8 mouse cellular contexts compared by ENCODE assay signal in the genomic region with DNA sequence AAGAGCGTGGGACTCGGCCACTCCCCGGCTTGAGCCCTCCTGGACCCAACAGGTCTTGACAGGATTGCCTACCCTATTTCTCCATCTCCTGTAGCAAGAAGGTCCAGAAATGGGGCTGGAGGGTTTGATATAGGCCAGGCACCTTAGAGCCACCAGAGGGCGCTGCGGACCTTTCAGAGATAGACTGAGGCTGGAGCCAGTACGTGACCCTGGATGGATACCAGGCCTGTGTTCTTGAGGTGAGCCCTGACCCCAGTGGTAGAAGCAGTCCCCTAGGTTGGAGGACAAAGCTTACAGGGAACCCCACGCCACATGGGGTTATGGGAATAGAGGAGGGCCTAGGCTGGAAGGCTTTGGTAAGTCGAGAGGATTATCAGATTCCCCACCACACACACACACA. TPM values are rescaled to one million over a fixed set of nuclear protein-coding genes. Genes with fewer than 3 reads are reported as not detected.
DNase-seq lines count a peak whose midpoint lies in the region; ATAC-seq lines count a peak whose summit lies in the region.

No protein-coding gene starts in this region.

- 16% methylated on average over 8 of the region's 8 CpGs for WGBS in liver, embryonic 11.5 days
- 15% methylated on average over 8 of the region's 8 CpGs for WGBS in stomach, embryonic 16.5 days

- ATAC-seq in frontal cortex, adult (ENCODE audit: low TSS enrichment) = no peak
- ATAC-seq in common myeloid progenitor, adult 5-6 weeks (replicated peaks; ENCODE audit: low read depth, poor library complexity, severe bottlenecking) = peak; percentile 68
- ATAC-seq in liver, embryonic 11.5 days (replicated peaks; ENCODE audit: low FRiP score) = peak; percentile 44
- 0 out of 2 replicates have a peak, but pooled peaks have one; percentile 24 for ATAC-seq in stomach, embryonic 16.5 days (ENCODE audit: insufficient read depth, low FRiP score)

- H3K9me3 ChIP-seq in liver, embryonic 11.5 days (ENCODE audit: control insufficient read depth, low read length) = no peaks in the 10 kb centered on the region
- no peaks in the 10 kb centered on the region for H3K9me3 ChIP-seq in stomach, embryonic 16.5 days (replicated peaks; ENCODE audit: control insufficient read depth, low read length)

- peaks cover 15% of the 10 kb centered on the region for H3K4me1 ChIP-seq in liver, embryonic 11.5 days (replicated peaks; ENCODE audit: control insufficient read depth, insufficient read depth, low read length)
- peaks cover 13% of the 10 kb centered on the region for H3K4me1 ChIP-seq in stomach, embryonic 16.5 days (ENCODE audit: control insufficient read depth, insufficient read depth, low read length)

- H3K27me3 ChIP-seq in liver, embryonic 11.5 days (replicated peaks; ENCODE audit: control insufficient read depth, insufficient read depth, low read length) = no peaks in the 10 kb centered on the region
- no peaks in the 10 kb centered on the region for H3K27me3 ChIP-seq in stomach, embryonic 16.5 days (ENCODE audit: control insufficient read depth, insufficient read depth, low read length)

- H3K4me3 ChIP-seq in liver, embryonic 11.5 days (ENCODE audit: low read depth, low read length) = no peak overlapping the region
- H3K4me3 ChIP-seq in stomach, embryonic 16.5 days (replicated peaks; ENCODE audit: low read length) = no peak overlapping the region

- no peak overlapping the region for H3K4me2 ChIP-seq in liver, embryonic 11.5 days
- H3K4me2 ChIP-seq in stomach, embryonic 16.5 days (ENCODE audit: low read depth, low read length) = no peak overlapping the region

- H3K27ac ChIP-seq in liver, embryonic 11.5 days (ENCODE audit: low read depth, low read length) = no peak overlapping the region
- no peak overlapping the region for H3K27ac ChIP-seq in stomach, embryonic 16.5 days (ENCODE audit: low read length)

- no peaks in the 10 kb centered on the region for H3K36me3 ChIP-seq in liver, embryonic 11.5 days (ENCODE audit: control insufficient read depth, insufficient read depth, low read length)
- no peaks in the 10 kb centered on the region for H3K36me3 ChIP-seq in stomach, embryonic 16.5 days (ENCODE audit: control insufficient read depth, insufficient read depth, low read length)

- no peak overlapping the region for H3K9ac ChIP-seq in liver, embryonic 11.5 days (ENCODE audit: low read depth, low read length)
- no peak overlapping the region for H3K9ac ChIP-seq in stomach, embryonic 16.5 days (ENCODE audit: low read length)

- DNase-seq in frontal cortex, postnatal 10 days (ENCODE audit: low spot score in 2 of 2) = peak; percentile 61 to 72
- peak; percentile 77 to 88 for DNase-seq in gastrocnemius, postnatal 4 days (ENCODE audit: low spot score in 2 of 2)
- peak; percentile 90 for DNase-seq in kidney, adult 9 months
- peak; percentile 75 for DNase-seq in liver, embryonic 11.5 days (ENCODE audit: low spot score)
- peak; percentile 74 to 83 for DNase-seq in natural killer cell, adult 2 months (ENCODE audit: low spot score in 2 of 2)

RNA-seq across cellular contexts. Expression of a gene that starts 40.5 kb away (rescaled TPM):
- 32.8 and 33.6 TPM in 2 replicates for total RNA-seq in common myeloid progenitor, adult 5-6 weeks (2017)
- 10 to 100 TPM; 61.5 to 66.0 TPM for total RNA-seq in gastrocnemius, postnatal 4 days (2021)
- polyA plus RNA-seq in liver, embryonic 11.5 days (2014; fragmentation: Nextera tagmentation; extraction: Ambion mirVana) = 18.4 TPM in 2 replicates
- 56.2 and 58.1 TPM in 2 replicates for polyA plus RNA-seq in stomach, embryonic 16.5 days (2015; fragmentation: Nextera tagmentation; extraction: Ambion mirVana)

RNA-seq across cellular contexts. Expression of a gene that starts 46.1 kb away (rescaled TPM):
- not detected in 2 replicates for total RNA-seq in common myeloid progenitor, adult 5-6 weeks (2017)
- total RNA-seq in gastrocnemius, postnatal 4 days (2021) = not detected
- polyA plus RNA-seq in liver, embryonic 11.5 days (2014; fragmentation: Nextera tagmentation; extraction: Ambion mirVana) = 0.35 and 0.45 TPM in 2 replicates
- polyA plus RNA-seq in stomach, embryonic 16.5 days (2015; fragmentation: Nextera tagmentation; extraction: Ambion mirVana) = 3.5 and 3.6 TPM in 2 replicates
